Mouse (Mus musculus) liver, embryonic 14.5 days (tissue): Measurements from ENCODE around the gene Larp7. TPM values are rescaled to one million over a fixed set of nuclear protein-coding genes. Genes with fewer than 3 reads are reported as not detected.

Source experiments
- ATAC-seq: fragments of 200-750 bp; cut with Nextera tagmentation; 2 replicates; pipeline ENCODE4 v1.8.0; 2017; ENCODE audit warnings: moderate number of reproducible peaks, mild to moderate bottlenecking, moderate library complexity; ENCODE audit not compliant: insufficient read depth
- DNase-seq, 3 experiments: peaks; one replicate each; pipeline ENCODE4 v3.0.0-alpha.2; 2012 to 2013; ENCODE audit warnings: low read depth in 3 of 3, low spot score in 3 of 3
- H3K27ac ChIP-seq: fragments of 300-500 bp; sonication (generic); 2 replicates; pipeline ENCODE4 v1.5.1; 2014; ENCODE audit warnings: moderate library complexity, mild to moderate bottlenecking, control low read depth, inconsistent platforms
- H3K27me3 ChIP-seq: fragments of 300-500 bp; sonication (generic); 2 replicates; pipeline ENCODE4 v1.6.1; 2014; ENCODE audit warnings: mild to moderate bottlenecking, low read length, moderate library complexity; ENCODE audit not compliant: control insufficient read depth, insufficient read depth
- H3K36me3 ChIP-seq: fragments of 300-500 bp; sonication (generic); replicated peaks from 2 replicates; pipeline ENCODE4 v1.6.1; 2014; ENCODE audit warnings: low read depth; ENCODE audit not compliant: control insufficient read depth, insufficient read depth
- H3K4me1 ChIP-seq, 2 experiments: fragments of 200-500 bp in 1 of 2; fragments of 300-500 bp in 1 of 2; sonication (generic) in 1 of 2; replicated peaks; 2 replicates each; pipeline ENCODE4 v1.6.1; 2012 to 2014; ENCODE audit warnings: antibody characterized with exemption in 1 of 2, inconsistent platforms in 1 of 2, low read length in 1 of 2; ENCODE audit not compliant: control insufficient read depth in 2 of 2, insufficient read depth in 2 of 2
- H3K4me2 ChIP-seq: fragments of 300-500 bp; sonication (generic); 2 replicates; pipeline ENCODE4 v1.6.1; 2014; ENCODE audit warnings: low read depth, mild to moderate bottlenecking, control low read depth, moderate library complexity
- H3K4me3 ChIP-seq, 2 experiments: fragments of 200-500 bp in 1 of 2; fragments of 300-500 bp in 1 of 2; sonication (generic) in 1 of 2; 2 replicates each; pipeline ENCODE4 v1.5.1; 2012 to 2014; ENCODE audit warnings: low read depth in 2 of 2, low read length in 2 of 2, mild to moderate bottlenecking in 2 of 2, control low read depth in 1 of 2, inconsistent platforms in 1 of 2, moderate library complexity in 1 of 2; ENCODE audit not compliant: insufficient read depth in 1 of 2
- H3K9ac ChIP-seq: fragments of 300-500 bp; sonication (generic); replicated peaks from 2 replicates; pipeline ENCODE4 v1.6.1; 2014; ENCODE audit warnings: mild to moderate bottlenecking, control low read depth, moderate library complexity
- H3K9me3 ChIP-seq: fragments of 300-500 bp; sonication (generic); 2 replicates; pipeline ENCODE4 v1.6.1; 2016; ENCODE audit warnings: low read length, mixed read lengths; ENCODE audit not compliant: control insufficient read depth
- CTCF ChIP-seq: IDR thresholded peaks from 2 replicates; pipeline ENCODE4 v1.5.1; 2016; ENCODE audit warnings: antibody characterized with exemption, low read depth, control low read depth
- EP300 ChIP-seq: IDR thresholded peaks from 2 replicates; pipeline ENCODE4 v1.6.1; 2016; ENCODE audit warnings: antibody characterized with exemption, low read depth
- WGBS: fragments of 180-500 bp; shearing (Covaris S2); extraction: QIAGEN DNeasy Blood & Tissue Kit; methylation state at CpG from one replicate; pipeline ENCODE4 v1.1.7; 2014; ENCODE audit not compliant: insufficient replicate concordance; 5-methylcytosine and 5-hydroxymethylcytosine counted together
- polyA plus RNA-seq, 2 experiments: library from polyadenylated mRNA; depleted of rRNA in 1 of 2; stranded (reverse) in 1 of 2; unstranded in 1 of 2; fragments of >200 nt; fragmentation: Nextera tagmentation in 1 of 2; extraction: Ambion mirVana in 1 of 2; gene quantifications; 2 replicates each; pipeline versions ENCODE4 v1.2.1 to v1.2.3; 2012 to 2014

Larp7 gene
- polyA plus RNA-seq, 2 experiments = 22.4 to 33.3 TPM

DNA sequence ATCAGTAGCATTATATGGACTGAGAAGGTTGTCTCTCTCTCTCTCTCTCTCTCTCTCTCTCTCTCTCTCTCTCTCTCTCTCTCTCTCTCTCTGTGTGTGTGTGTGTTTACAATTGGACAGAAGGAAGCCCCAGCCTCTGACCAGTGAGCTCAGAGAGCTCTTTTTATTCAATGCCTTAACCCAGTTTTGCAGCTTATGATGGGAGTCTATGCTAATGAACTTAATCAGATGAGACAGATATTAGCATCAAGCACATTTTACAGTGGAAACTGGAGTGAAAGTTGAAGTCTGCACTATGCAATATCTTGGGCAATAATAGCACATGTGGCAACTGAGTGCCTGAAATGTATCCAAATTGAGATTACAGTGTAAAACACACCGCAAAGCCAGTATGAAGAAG is 37.9 kb downstream of the Larp7 start:
- no peak overlapping the region for H3K9ac ChIP-seq
- 76% methylated on average over 1 of the region's 1 CpGs for WGBS
- no peak overlapping the region for H3K27ac ChIP-seq
- TF ChIP-seq CTCF = no peak
- no peak for TF ChIP-seq EP300
- no peaks in the 10 kb centered on the region for H3K9me3 ChIP-seq
- no peaks in the 10 kb centered on the region for H3K27me3 ChIP-seq
- H3K4me2 ChIP-seq = no peak overlapping the region
- no peak for DNase-seq
- no peak overlapping the region for H3K4me3 ChIP-seq
- no peaks in the 10 kb centered on the region for H3K36me3 ChIP-seq
- ATAC-seq = no peak
- H3K4me1 ChIP-seq = no peaks in the 10 kb centered on the region

DNA sequence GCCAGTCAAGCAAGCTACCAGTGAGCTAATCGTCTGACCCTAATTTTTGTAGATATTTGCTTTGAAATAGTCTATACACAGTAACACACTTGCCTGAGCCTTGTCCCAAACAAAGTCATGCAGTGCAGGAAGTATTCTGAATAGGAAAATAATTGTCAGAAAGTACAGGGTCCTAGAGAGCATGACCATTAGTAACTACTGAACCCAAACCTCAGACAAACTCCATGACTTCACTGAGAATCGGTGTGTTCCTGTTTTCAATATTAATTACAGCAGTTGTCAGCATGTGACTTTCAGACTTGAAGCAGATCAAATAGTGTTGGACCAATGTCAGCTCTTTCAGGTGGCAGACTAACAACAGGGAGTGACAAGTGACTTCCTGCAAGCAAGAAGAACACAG is 39.5 kb downstream of the Larp7 start:
- no peak overlapping the region for H3K9ac ChIP-seq
- no peak overlapping the region for H3K4me3 ChIP-seq
- 63% methylated on average over 2 of the region's 2 CpGs for WGBS
- TF ChIP-seq CTCF = no peak
- no peaks in the 10 kb centered on the region for H3K4me1 ChIP-seq
- H3K27ac ChIP-seq = no peak overlapping the region
- ATAC-seq = no peak
- no peaks in the 10 kb centered on the region for H3K9me3 ChIP-seq
- H3K4me2 ChIP-seq = no peak overlapping the region
- no peaks in the 10 kb centered on the region for H3K27me3 ChIP-seq
- no peaks in the 10 kb centered on the region for H3K36me3 ChIP-seq
- DNase-seq = no peak

DNA sequence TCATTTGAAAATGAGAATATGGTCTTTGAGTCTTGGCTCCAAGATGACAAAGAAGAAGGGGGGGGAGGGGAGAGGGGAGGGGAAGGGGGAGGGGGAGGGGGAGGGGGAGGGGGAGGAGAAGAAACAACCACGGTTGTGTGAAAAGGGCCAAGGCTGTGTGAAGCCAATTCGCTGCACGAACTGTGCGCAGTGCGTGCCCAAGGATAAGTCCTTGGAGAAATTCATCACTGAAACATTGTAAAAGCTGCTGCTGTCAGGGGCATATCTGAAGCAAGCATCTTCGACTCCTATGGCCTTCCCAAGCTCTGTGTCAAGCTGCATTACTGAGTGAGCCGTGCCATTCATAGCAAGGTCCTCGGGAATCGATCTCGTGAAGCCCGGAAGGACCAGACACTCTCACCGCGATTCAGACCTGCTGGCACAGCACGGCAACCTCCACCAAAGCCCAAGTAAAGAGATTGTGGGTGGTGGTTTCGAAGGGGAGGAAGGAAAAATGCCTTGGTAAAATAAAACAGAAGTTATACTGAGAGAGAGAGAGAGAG is 40.3 kb downstream of the Larp7 start:
- DNase-seq = no peak
- no peak overlapping the region for H3K9ac ChIP-seq

DNA sequence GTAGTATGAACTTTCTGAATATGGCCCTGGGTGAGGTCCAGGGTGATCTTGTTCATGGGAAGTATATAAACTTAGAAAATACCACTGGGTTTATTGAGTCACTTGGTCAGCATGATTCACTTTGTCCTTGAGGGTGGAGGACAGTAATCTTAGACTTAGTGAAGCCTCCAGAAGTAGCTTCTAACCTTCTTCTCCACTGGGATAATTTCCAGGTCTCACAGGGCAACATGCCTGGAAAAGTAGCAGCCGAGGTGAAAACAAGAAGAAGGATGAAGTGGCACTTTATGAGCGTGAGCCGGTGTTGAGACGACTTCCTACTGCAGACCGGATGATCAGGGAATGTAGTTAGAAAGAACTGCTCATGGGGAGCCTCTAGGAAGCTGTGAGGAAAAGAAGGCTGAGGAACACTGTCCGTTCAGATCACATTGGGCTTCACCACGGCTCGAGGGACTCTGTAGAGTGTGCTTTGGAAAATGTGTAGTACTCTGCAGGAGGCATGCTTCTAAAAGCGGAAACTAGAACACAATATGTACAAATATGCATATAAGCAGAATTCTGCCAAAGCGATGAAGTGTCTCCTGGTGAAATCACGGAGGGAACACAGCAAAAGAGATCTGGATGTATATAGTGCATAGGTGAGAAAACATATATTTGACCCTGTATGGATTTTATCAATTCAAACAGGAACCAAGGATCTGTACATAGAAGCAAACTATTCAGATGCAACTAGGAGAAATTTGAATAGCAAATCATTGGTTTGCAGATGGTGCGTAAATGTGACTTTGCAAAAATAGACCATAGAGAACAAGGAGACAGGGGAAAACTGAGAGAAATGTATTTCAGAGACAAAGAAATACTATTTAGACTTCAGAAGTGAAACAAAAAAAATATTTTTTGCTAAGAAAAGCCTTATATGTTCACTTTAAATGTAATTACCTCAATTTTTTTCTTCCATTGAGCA is 41.1 kb downstream of the Larp7 start:
- no peaks in the 10 kb centered on the region for H3K4me1 ChIP-seq
- H3K9ac ChIP-seq = no peak overlapping the region
- 61% methylated on average over 12 of the region's 12 CpGs for WGBS
- TF ChIP-seq CTCF (no peak), EP300 (no peak)
- H3K27me3 ChIP-seq = no peaks in the 10 kb centered on the region
- H3K4me2 ChIP-seq = no peak overlapping the region
- no peak overlapping the region for H3K27ac ChIP-seq
- H3K4me3 ChIP-seq = no peak overlapping the region
- H3K36me3 ChIP-seq = no peaks in the 10 kb centered on the region
- ATAC-seq = no peak
- no peak for DNase-seq
- H3K9me3 ChIP-seq = no peaks in the 10 kb centered on the region

More for the DNA sequence above, 40.3 kb downstream of the Larp7 start:
- no peaks in the 10 kb centered on the region for H3K36me3 ChIP-seq
- H3K27ac ChIP-seq = no peak overlapping the region
- no peak overlapping the region for H3K4me2 ChIP-seq
- no peaks in the 10 kb centered on the region for H3K9me3 ChIP-seq
- ATAC-seq = no peak
- TF ChIP-seq EP300 (no peak), CTCF (no peak)
- no peaks in the 10 kb centered on the region for H3K27me3 ChIP-seq
- WGBS = 59% methylated on average over 15 of the region's 15 CpGs
- no peaks in the 10 kb centered on the region for H3K4me1 ChIP-seq
- H3K4me3 ChIP-seq = no peak overlapping the region
